Mouse (Mus musculus) kidney, embryonic 16.5 days (tissue): ENCODE data around the gene Dppa3. TPM values are rescaled to one million over a fixed set of nuclear protein-coding genes. Genes with fewer than 3 reads are reported as not detected.
A peak's percentile ranks its signal among the peaks of the same experiment; 100 is the strongest.

Source experiments
- ATAC-seq: fragments of 200-750 bp; cut with Nextera tagmentation; 2 replicates; pipeline ENCODE4 v1.8.0; 2017; ENCODE audit warnings: moderate TSS enrichment; ENCODE audit not compliant: low FRiP score, low TSS enrichment
- H3K27ac ChIP-seq: fragments of 300-500 bp; sonication (generic); 2 replicates; pipeline ENCODE4 v1.5.1; 2014; ENCODE audit warnings: low read length
- H3K27me3 ChIP-seq: fragments of 300-500 bp; sonication (generic); 2 replicates; pipeline ENCODE4 v1.6.1; 2014; ENCODE audit warnings: low read length, control low read depth, mixed read lengths; ENCODE audit not compliant: insufficient read depth
- H3K36me3 ChIP-seq: fragments of 300-500 bp; sonication (generic); 2 replicates; pipeline ENCODE4 v1.6.1; 2014; ENCODE audit warnings: low read length, control low read depth, mixed read lengths; ENCODE audit not compliant: insufficient read depth
- H3K4me1 ChIP-seq: fragments of 300-500 bp; sonication (generic); 2 replicates; pipeline ENCODE4 v1.6.1; 2014; ENCODE audit warnings: low read length, control low read depth, mixed read lengths; ENCODE audit not compliant: insufficient read depth
- H3K4me2 ChIP-seq: fragments of 300-500 bp; sonication (generic); replicated peaks from 2 replicates; pipeline ENCODE4 v1.6.1; 2014; ENCODE audit warnings: low read depth, low read length
- H3K4me3 ChIP-seq: fragments of 300-500 bp; sonication (generic); 2 replicates; pipeline ENCODE4 v1.5.1; 2014; ENCODE audit warnings: mild to moderate bottlenecking, low read length
- H3K9ac ChIP-seq: fragments of 300-500 bp; sonication (generic); replicated peaks from 2 replicates; pipeline ENCODE4 v1.6.1; 2014; ENCODE audit warnings: low read length
- H3K9me3 ChIP-seq: fragments of 300-500 bp; sonication (generic); 2 replicates; pipeline ENCODE4 v1.6.1; 2016; ENCODE audit warnings: low read length, control low read depth
- WGBS: fragments of 180-500 bp; shearing (Covaris S2); extraction: QIAGEN DNeasy Blood & Tissue Kit; methylation state at CpG from one replicate; pipeline ENCODE4 v1.1.7; 2014; 5-methylcytosine and 5-hydroxymethylcytosine counted together
- polyA plus RNA-seq: library from polyadenylated mRNA; unstranded; fragments of >200 nt; fragmentation: Nextera tagmentation; extraction: Ambion mirVana; gene quantifications from 2 replicates; pipeline ENCODE4 v1.2.1, GENCODE M21; 2015

Gene Dppa3
- polyA plus RNA-seq, 1 experiment from 2014 or later = not detected

DNA sequence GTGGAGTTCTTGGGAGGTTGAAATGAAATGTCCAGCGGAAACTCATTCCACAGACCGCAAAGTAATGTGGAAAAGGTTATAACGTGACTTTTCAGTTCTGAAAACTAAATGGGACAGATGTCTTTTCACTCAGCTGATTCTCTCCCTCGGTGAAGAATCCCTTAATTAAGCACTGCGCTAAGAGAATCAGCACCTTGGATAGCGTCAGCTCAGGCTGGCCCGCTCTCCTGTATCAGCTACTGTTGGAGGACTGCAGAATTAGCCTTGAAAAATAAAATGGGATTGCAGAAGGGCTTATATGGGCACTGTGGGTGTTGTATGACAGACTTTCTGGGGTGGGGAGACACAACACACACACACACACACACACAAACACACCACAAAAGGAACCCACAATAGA is 33.4 kb downstream of the Dppa3 start:
- no peak for ATAC-seq
- no peak overlapping the region for H3K9ac ChIP-seq
- no peaks in the 10 kb centered on the region for H3K9me3 ChIP-seq
- H3K27me3 ChIP-seq = peaks cover 22% of the 10 kb centered on the region
- H3K4me2 ChIP-seq = no peak overlapping the region
- H3K4me3 ChIP-seq = no peak overlapping the region
- no peaks in the 10 kb centered on the region for H3K4me1 ChIP-seq
- no peaks in the 10 kb centered on the region for H3K36me3 ChIP-seq
- no peak overlapping the region for H3K27ac ChIP-seq
- WGBS = 14% methylated on average over 7 of the region's 7 CpGs

DNA sequence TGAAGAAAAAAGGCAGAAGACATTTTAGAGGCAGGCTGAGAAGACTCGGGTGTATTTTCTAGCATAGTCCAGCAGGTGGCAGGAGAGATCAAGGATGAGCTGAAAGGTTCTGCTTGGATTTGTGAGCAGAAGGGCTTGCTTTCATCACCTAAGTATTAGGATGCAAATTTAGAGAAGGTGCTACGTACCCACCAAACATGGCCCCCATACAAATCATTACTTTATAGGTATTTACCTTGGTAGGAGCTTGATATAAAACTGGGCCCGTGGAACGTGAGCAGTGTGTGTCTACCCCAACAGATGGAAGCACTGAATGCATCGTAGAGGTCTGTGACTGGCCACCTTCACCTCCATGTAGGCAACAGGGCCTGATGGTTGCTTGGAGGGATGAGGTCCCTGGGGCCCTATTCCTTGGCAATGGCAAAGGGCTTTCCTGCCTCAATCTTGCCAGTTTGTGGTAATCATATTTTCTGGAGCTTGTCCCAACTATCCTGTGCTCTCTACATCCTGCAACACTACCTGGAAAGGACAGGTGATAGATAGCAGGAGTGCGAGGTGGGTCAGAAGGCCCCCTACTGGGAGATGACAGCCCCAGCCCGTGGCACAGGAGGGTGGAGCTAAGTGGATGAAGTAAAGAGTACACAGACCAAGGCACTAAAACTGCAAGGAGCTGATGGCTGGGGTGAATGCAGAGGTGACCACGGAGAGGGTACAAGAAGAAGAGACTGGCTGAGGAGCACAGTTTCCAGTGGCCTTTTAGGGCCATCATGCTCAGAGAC is 34.6 kb downstream of the Dppa3 start:
- 38% methylated on average over 8 of the region's 8 CpGs for WGBS
- no peak overlapping the region for H3K27ac ChIP-seq
- no peaks in the 10 kb centered on the region for H3K36me3 ChIP-seq
- no peak for ATAC-seq
- peaks cover 22% of the 10 kb centered on the region for H3K27me3 ChIP-seq
- H3K4me2 ChIP-seq = no peak overlapping the region
- H3K9me3 ChIP-seq = no peaks in the 10 kb centered on the region
- no peak overlapping the region for H3K9ac ChIP-seq
- H3K4me3 ChIP-seq = no peak overlapping the region
- no peaks in the 10 kb centered on the region for H3K4me1 ChIP-seq

DNA sequence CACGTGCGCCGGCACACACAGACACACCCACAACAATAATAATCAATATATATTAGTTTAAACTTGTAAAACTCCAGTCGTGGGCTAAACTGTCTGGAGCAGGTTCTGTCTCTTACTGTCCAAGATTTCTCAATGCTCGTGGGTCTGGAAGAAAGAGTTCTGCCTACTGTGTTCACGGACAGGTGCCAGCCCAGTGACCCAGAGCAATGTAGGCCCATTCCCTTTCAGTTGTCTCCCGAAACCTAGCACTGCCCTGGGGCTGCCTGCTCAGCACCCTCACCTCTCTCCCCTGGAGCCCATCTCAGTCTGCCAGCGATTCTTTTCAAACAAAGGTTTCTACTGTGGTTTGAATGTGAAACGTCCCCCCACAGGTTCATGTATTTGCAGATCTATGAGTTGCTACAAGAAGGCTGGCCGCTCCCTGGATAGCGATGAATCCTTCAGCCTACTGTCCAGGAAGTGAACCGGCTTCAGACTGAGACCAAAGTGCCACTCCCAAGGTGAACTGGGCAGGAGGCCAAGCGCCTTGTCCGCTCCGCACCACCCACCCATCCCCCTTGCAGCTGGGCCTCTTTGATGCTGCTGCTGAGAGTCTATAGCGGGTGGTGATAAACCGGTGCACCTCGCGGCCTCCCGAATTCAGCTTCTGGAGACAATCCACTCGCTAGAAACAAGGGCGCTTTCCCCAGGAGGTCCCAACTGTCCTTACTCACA is 36.5 kb downstream of the Dppa3 start:
- no peaks in the 10 kb centered on the region for H3K4me1 ChIP-seq
- no peak overlapping the region for H3K4me3 ChIP-seq
- peak; percentile 41; the same call in 1 of the 2 replicates for ATAC-seq
- H3K27me3 ChIP-seq = peaks cover 22% of the 10 kb centered on the region
- 24% methylated on average over 22 of the region's 22 CpGs for WGBS
- no peaks in the 10 kb centered on the region for H3K9me3 ChIP-seq
- H3K4me2 ChIP-seq = no peak overlapping the region
- no peak overlapping the region for H3K27ac ChIP-seq
- no peaks in the 10 kb centered on the region for H3K36me3 ChIP-seq
- no peak overlapping the region for H3K9ac ChIP-seq

DNA sequence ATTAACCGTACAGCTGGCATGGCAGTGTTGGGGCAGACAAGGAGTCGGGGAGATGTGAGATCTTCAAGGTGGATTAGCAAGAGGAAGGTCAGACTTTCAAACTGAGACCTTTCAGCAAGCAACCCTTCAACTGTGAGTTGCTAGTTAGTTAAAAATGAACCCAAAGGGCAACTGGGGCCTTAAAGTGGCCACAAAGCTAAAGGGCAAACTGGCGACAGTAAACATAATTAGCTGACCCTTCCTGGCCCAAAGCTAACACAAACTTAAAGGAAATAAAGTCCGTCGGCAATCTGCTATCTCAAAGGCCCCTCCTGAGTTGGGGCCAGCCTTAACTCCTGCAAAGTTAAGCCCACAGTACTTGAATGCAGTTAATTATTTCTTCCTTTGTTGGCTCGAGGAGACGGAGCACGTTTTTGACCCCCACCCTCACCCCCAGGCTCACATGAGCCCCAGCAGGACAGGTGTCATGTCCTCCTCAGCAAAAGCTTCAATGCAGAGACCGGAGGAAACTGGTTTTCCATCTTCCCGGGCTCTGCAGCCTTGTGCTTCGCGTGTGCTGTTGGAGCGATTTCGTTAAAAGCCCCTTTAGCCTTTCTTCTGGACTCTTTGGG is 37.5 kb downstream of the Dppa3 start:
- H3K27me3 ChIP-seq = peaks cover 22% of the 10 kb centered on the region
- no peak overlapping the region for H3K4me2 ChIP-seq
- H3K9ac ChIP-seq = no peak overlapping the region
- no peaks in the 10 kb centered on the region for H3K9me3 ChIP-seq
- 35% methylated on average over 14 of the region's 14 CpGs for WGBS
- H3K27ac ChIP-seq = no peak overlapping the region
- no peaks in the 10 kb centered on the region for H3K36me3 ChIP-seq
- H3K4me3 ChIP-seq = no peak overlapping the region
- H3K4me1 ChIP-seq = no peaks in the 10 kb centered on the region
- no peak for ATAC-seq

DNA sequence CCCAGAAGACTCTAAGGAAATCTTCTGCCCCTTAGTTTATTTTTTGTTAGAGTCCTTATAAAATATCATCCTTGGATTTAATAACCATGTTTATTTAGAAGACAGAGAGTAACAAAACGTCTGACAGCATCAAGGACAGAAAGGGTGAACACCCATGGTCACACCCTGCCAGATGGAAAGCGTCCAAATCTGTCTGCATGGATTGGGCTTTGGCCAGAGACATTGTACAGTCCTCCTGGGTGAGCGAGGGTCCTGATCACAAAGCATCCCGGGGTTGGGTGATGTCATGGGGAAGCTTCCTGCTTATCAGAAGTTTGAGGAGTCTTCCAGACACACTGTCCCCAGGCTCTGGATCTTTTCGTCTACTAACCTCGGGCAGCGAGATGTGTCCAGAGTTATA is 39.7 kb downstream of the Dppa3 start:
- no peak overlapping the region for H3K9ac ChIP-seq
- H3K4me3 ChIP-seq = no peak overlapping the region
- no peak overlapping the region for H3K27ac ChIP-seq
- WGBS = 61% methylated on average over 7 of the region's 7 CpGs
- H3K36me3 ChIP-seq = no peaks in the 10 kb centered on the region
- H3K9me3 ChIP-seq = no peaks in the 10 kb centered on the region
- peaks cover 22% of the 10 kb centered on the region for H3K27me3 ChIP-seq
- H3K4me2 ChIP-seq = no peak overlapping the region
- no peaks in the 10 kb centered on the region for H3K4me1 ChIP-seq
- ATAC-seq = no peak

DNA sequence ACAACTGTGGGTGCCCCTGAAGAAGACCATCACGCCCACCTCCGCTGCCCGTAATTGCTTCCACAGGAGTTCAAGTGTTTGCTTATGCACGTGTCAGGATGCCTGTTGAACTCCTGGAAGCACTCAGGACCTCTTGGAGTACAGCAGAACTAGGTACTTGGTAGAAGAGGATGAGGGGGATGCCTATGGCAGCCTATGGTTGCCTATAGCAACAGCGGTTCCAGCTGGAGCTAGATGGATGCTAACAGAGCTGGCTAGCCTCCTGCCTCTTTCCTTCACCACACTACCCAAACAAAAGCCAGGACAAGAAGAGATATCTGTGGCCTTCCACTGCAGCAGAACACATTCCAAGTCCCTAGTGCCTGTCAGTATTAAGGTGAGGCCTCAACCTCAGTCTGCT is 41.5 kb downstream of the Dppa3 start:
- Histone ChIP-seq H3K4me1 (no peaks in the 10 kb centered on the region), H3K4me3 (no peak overlapping the region), H3K27ac (no peak overlapping the region), H3K9me3 (no peaks in the 10 kb centered on the region), H3K36me3 (no peaks in the 10 kb centered on the region), H3K9ac (no peak overlapping the region), H3K27me3 (peaks cover 12% of the 10 kb centered on the region), H3K4me2 (no peak overlapping the region)
- ATAC-seq = no peak
- 74% methylated on average over 5 of the region's 5 CpGs for WGBS

DNA sequence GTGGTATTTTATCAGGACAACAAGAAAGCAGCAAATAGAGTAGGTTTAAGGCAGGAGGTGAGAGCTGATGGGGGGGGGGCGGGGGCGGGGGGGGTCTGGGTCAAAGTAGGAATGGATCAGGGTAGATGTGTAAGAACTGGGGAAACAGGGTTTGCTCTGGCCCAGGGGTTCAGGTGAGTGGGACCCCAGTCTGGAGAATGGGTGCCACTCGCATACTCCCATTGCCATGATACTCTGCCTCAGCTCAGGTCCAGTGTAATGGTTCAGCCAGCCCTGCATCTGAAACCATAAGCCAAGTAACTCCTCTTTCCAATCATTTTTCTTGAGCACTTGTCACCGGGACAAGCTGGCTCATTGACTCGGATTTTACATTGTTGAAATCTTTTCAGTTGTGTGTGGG is 42.6 kb downstream of the Dppa3 start:
- Histone ChIP-seq H3K36me3 (no peaks in the 10 kb centered on the region), H3K27ac (no peak overlapping the region), H3K9ac (no peak overlapping the region), H3K4me2 (no peak overlapping the region), H3K4me1 (no peaks in the 10 kb centered on the region), H3K9me3 (no peaks in the 10 kb centered on the region), H3K4me3 (no peak overlapping the region), H3K27me3 (peaks cover under 1% of the 10 kb centered on the region; the same call in 1 of the 2 replicates)
- ATAC-seq = no peak
- WGBS = 74% methylated on average over 5 of the region's 5 CpGs

DNA sequence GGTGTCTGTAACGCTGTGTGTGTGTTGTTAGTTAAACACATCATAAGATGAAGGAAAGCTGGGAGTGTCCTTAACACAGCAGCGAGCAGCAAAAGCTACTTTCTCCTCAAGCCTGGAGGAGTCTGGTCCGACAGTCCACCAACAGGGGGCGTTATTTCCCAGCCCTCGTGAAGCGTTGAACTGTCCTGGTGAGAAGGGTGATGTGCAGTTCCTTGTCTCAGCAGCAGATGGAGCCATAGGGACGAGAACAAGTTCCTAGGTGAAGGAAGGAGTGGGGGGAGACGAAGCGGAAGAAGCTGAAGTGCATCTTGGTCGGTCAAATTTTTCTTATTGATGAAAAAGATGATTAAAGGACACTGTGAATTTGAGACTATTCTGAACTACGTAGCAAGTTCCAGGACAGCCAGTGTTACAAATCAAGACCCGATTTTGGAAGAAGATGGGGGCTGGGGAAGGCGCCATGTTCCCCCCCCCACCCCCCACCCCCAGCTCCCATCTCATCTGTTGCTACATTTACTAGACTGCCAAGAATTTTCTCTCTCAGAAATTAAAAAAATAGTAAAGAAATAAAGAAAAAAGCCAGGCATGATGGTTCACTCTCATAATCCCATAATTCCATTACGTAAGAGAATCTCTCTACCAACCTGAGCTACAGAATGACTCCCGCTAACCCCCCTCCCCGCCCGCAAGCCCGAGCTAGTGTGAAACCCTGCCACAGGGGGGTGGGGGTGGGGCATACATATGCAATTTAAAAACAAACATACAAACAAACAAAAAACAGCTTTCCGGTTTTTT is 43.4 kb downstream of the Dppa3 start:
- Histone ChIP-seq H3K4me1 (no peaks in the 10 kb centered on the region), H3K27ac (no peak overlapping the region), H3K4me2 (peak overlapping the region; percentile 65), H3K27me3 (no peaks in the 10 kb centered on the region; the same call in 1 of the 2 replicates), H3K4me3 (peak overlapping the region; percentile 46), H3K9me3 (no peaks in the 10 kb centered on the region), H3K9ac (peak overlapping the region; percentile 23; the same call in 1 of the 2 replicates), H3K36me3 (no peaks in the 10 kb centered on the region)
- 6% methylated on average over 19 of the region's 19 CpGs for WGBS
- ATAC-seq = peak; percentile 88

DNA sequence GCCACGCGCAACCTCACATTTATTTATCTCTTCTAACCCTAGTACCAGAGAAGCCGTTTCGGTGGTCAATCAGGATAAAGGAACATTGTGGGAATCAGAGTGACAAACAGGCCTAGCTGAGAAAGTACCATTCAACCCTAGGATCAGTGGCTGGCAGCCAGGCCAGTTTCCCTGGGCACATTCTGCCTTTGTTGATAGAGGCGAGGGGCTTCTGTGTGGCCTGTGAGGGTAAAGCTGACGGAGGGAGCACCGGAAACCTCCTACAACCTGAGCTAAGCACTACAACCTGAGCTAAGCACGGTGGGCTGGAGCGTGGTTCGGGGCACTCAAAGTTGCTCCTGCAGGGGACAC is 44.0 kb downstream of the Dppa3 start:
- no peaks in the 10 kb centered on the region for H3K4me1 ChIP-seq
- H3K4me2 ChIP-seq = peak overlapping the region; percentile 65
- WGBS = 36% methylated on average over 10 of the region's 10 CpGs
- 0 out of 2 replicates have a peak overlapping the region, but pooled peaks have one; percentile 23 for H3K9ac ChIP-seq
- no peak for ATAC-seq
- peak overlapping the region; percentile 46 for H3K4me3 ChIP-seq
- no peaks in the 10 kb centered on the region; the same call in 1 of the 2 replicates for H3K27me3 ChIP-seq
- no peaks in the 10 kb centered on the region for H3K36me3 ChIP-seq
- H3K9me3 ChIP-seq = no peaks in the 10 kb centered on the region
- no peak overlapping the region for H3K27ac ChIP-seq
